In the genomic region with DNA sequence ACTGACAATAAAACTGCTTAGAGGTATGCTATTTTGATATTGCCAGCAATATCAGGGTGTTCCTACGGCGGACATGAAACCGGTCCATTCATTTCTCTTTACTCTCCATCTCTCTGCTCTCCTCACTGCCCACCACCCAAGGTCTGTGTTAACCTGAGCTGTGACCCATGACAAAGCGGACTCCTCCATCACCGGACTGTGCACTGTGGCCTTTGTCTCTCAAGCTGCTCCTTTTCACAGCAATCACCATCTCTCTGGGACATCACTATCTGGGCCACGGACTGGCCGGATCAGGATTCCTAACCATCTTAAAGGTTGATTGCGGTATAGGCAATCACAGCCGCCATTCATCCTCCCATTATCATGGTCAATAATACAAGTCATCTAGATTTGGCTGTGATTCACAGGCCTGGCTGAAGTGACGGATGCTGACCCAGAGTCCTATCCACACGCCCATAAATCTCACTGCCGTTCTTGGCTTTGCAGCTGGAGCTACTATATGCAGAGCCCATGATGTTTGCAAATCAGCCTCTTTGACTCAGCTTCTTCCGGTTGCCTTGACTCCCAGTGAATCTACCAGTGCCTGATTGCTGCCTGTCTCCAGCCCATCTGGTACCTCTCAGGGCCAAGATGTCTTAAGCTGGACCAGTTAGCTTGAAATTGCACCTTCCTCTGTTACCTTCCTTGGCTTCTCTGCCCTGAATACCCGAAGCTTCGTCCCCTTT, we compare ENCODE assay signal across 14 mouse cellular contexts. TPM values are rescaled to one million over a fixed set of nuclear protein-coding genes. Genes with fewer than 3 reads are reported as not detected.
DNase-seq lines count a peak whose midpoint lies in the region; ATAC-seq and TF ChIP-seq lines count a peak whose summit lies in the region.
"Had no signal": no experiment of that assay in that cellular context is flagged by ENCODE, and none has a peak within 500 bp of the region (broad histone marks: within the 10 kb centered on the region; RNA-seq: fewer than 3 reads in every experiment).

No protein-coding gene starts in this region.

- H3K9me3 ChIP-seq in neural tube, embryonic 15.5 days (replicated peaks), result no peaks in the 10 kb centered on the region
- no peaks in the 10 kb centered on the region for H3K9me3 ChIP-seq in hindbrain, postnatal 0 days (ENCODE audit: low read length)
- H3K9me3 ChIP-seq in liver, postnatal 0 days (ENCODE audit: low read length), result no peaks in the 10 kb centered on the region

- H3K27me3 ChIP-seq in neural tube, embryonic 15.5 days (replicated peaks), result peaks cover 8% of the 10 kb centered on the region; the same call in 1 of the 2 replicates
- H3K27me3 ChIP-seq in hindbrain, postnatal 0 days (ENCODE audit: insufficient read depth, low read length), result no peaks in the 10 kb centered on the region
- no peaks in the 10 kb centered on the region for H3K27me3 ChIP-seq in liver, postnatal 0 days (ENCODE audit: insufficient read depth, low read length)
- H3K27me3 ChIP-seq: embryonic facial prominence, embryonic 13.5 days had no signal

- TF ChIP-seq EP300 in liver, postnatal 0 days (IDR thresholded peaks at IDR 0.05; ENCODE audit: low read depth), result no peak

- no peak overlapping the region for H3K4me3 ChIP-seq in neural tube, embryonic 15.5 days (replicated peaks)
- no peak overlapping the region for H3K4me3 ChIP-seq in hindbrain, postnatal 0 days (ENCODE audit: low read length)
- no peak overlapping the region for H3K4me3 ChIP-seq in liver, postnatal 0 days (ENCODE audit: low read depth, low read length)
- H3K4me3 ChIP-seq: embryonic facial prominence, embryonic 13.5 days; heart, adult 2 months had no signal

- no peak overlapping the region for H3K4me2 ChIP-seq in neural tube, embryonic 15.5 days
- H3K4me2 ChIP-seq in hindbrain, postnatal 0 days (ENCODE audit: low read depth, low read length), result no peak overlapping the region
- H3K4me2 ChIP-seq in liver, postnatal 0 days (ENCODE audit: low read depth, low read length), result no peak overlapping the region
- H3K4me2 ChIP-seq: embryonic facial prominence, embryonic 13.5 days had no signal

- DNase-seq in adrenal gland, adult 2 months, result peak; percentile 70
- DNase-seq in adrenal gland, adult 8-10 months, result no peak
- DNase-seq in neural tube, embryonic 10.5 days (ENCODE audit: extremely low spot score, low spot score), result peak; percentile 45
- peak; percentile 29 for DNase-seq in hindbrain, postnatal 0 days (ENCODE audit: low spot score)
- no peak for DNase-seq in cerebellum, adult 11-12 months
- DNase-seq in liver, postnatal 0 days, result no peak
- no peak for DNase-seq in cerebellum, adult 9-11 months
- DNase-seq: cerebellum, adult 18-20 months; heart, adult 2 months; heart, postnatal 14 days; kidney, adult 8-10 months; layer of hippocampus, adult 9-11 months had no signal

- no peak overlapping the region for H3K9ac ChIP-seq in neural tube, embryonic 15.5 days (replicated peaks)
- H3K9ac ChIP-seq in hindbrain, postnatal 0 days (replicated peaks; ENCODE audit: low read length), result no peak overlapping the region
- H3K9ac ChIP-seq in liver, postnatal 0 days (replicated peaks), result no peak overlapping the region
- H3K9ac ChIP-seq: embryonic facial prominence, embryonic 13.5 days had no signal

- 38% methylated on average over 15 of the region's 15 CpGs for WGBS in neural tube, embryonic 15.5 days
- WGBS in hindbrain, postnatal 0 days, result 47% methylated on average over 15 of the region's 15 CpGs
- WGBS in liver, postnatal 0 days (ENCODE audit: insufficient replicate concordance), result 79% methylated on average over 15 of the region's 15 CpGs

- ATAC-seq in neural tube, embryonic 15.5 days (ENCODE audit: low FRiP score), result no peak
- ATAC-seq in hindbrain, postnatal 0 days, result peak; percentile 51; the same call in 1 of the 2 replicates
- ATAC-seq in liver, postnatal 0 days, result no peak

- peaks cover 18% of the 10 kb centered on the region for H3K4me1 ChIP-seq in neural tube, embryonic 15.5 days
- 0 out of 2 replicates have a peak, but pooled peaks cover 3% of the 10 kb centered on the region for H3K4me1 ChIP-seq in hindbrain, postnatal 0 days (ENCODE audit: insufficient read depth, low read length)
- no peaks in the 10 kb centered on the region for H3K4me1 ChIP-seq in liver, postnatal 0 days (ENCODE audit: insufficient read depth)
- H3K4me1 ChIP-seq: embryonic facial prominence, embryonic 13.5 days had no signal

- H3K36me3 ChIP-seq in neural tube, embryonic 15.5 days, result no peaks in the 10 kb centered on the region
- H3K36me3 ChIP-seq in hindbrain, postnatal 0 days (ENCODE audit: insufficient read depth, low read length), result no peaks in the 10 kb centered on the region
- no peaks in the 10 kb centered on the region for H3K36me3 ChIP-seq in liver, postnatal 0 days (replicated peaks; ENCODE audit: insufficient read depth, low read length)
- H3K36me3 ChIP-seq: embryonic facial prominence, embryonic 13.5 days had no signal

- no peak for TF ChIP-seq CTCF in hindbrain, postnatal 0 days (IDR thresholded peaks at IDR 0.05; ENCODE audit: low read depth)
- no peak for TF ChIP-seq CTCF in liver, postnatal 0 days (IDR thresholded peaks at IDR 0.05; ENCODE audit: low read depth)

- no peak overlapping the region for H3K27ac ChIP-seq in neural tube, embryonic 15.5 days (replicated peaks)
- H3K27ac ChIP-seq in hindbrain, postnatal 0 days, result no peak overlapping the region
- H3K27ac ChIP-seq in liver, postnatal 0 days (ENCODE audit: low read depth), result no peak overlapping the region
- H3K27ac ChIP-seq: embryonic facial prominence, embryonic 13.5 days; heart, adult 2 months had no signal

RNA-seq across cellular contexts. Expression of a gene that starts 28.1 kb away (rescaled TPM):
- 10 to 100 TPM; 13.1 to 16.9 TPM for total RNA-seq in adrenal gland, adult 2 months (2021)
- 10.2 and 14.4 TPM in 2 replicates for polyA plus RNA-seq in adrenal gland, adult 2 months (2012; rRNA removed)
- total RNA-seq in adrenal gland, adult 8-10 months (2022), result 10 to 100 TPM; 19.2 to 27.4 (median 25.3) TPM
- polyA plus RNA-seq in neural tube, embryonic 15.5 days (2015; fragmentation: Nextera tagmentation; extraction: Ambion mirVana), result 64.6 and 64.9 TPM in 2 replicates
- total RNA-seq in hindbrain, postnatal 0 days (2014; rRNA removed), result 30.3 and 84.8 TPM in 2 replicates
- 49.9 and 53.8 TPM in 2 replicates for polyA plus RNA-seq in hindbrain, postnatal 0 days (2015; fragmentation: Nextera tagmentation; extraction: Ambion mirVana)
- polyA plus RNA-seq in liver, postnatal 0 days (2015; fragmentation: Nextera tagmentation; extraction: Ambion mirVana), result 3.7 and 4.5 TPM in 2 replicates

Comparison
In these comparisons a context has a peak if more than half of its experiments do, and no peak if none do; other contexts are left out.
1. DNase-seq: peak in adrenal gland, adult 2 months (single experiment), neural tube, embryonic 10.5 days (single experiment) and hindbrain, postnatal 0 days (single experiment); none in adrenal gland, adult 8-10 months (single experiment), cerebellum, adult 11-12 months (single experiment), liver, postnatal 0 days (single experiment) and cerebellum, adult 9-11 months (single experiment).